Comparison of ENCODE assay signal across 8 mouse cellular contexts in the genomic region with DNA sequence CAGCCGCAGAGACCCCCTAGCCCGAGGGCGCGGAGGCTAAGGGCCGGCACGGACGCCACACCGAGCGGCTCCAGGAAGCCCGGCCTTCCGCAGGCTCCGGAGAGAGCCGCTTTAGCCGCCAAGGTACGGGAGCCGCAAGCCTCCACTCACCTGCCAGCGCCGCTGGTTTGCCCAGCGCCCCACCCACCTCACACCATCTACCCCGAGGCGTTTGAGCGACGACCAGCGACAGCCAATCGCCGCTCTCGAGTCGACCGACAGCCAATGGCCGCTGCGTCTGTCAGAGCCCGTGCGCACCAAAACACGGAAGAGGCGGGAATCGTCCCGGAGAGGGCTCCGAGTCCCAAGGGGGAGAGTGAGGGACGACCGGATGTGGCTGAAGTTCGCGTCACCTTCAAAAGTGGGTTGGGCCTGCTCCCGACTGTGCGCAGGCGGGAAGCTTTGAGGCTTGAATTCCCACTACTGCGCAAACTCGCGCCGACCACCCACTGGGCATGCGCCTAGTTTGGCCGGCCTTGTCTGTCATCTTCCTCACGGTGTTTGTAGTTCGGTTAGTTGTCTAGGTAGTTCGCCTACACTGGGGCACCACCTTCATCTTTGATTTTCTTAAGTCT. TPM values are rescaled to one million over a fixed set of nuclear protein-coding genes. Genes with fewer than 3 reads are reported as not detected.
DNase-seq lines count a peak whose midpoint lies in the region; ATAC-seq and TF ChIP-seq lines count a peak whose summit lies in the region.

A gene (minus strand): TSS at position 206 of the 614 bp plus-strand sequence.

- H3K4me2 ChIP-seq in hindbrain, postnatal 0 days (ENCODE audit: low read depth, low read length), result peak within 1 kb of the TSS; percentile 72

- 1% methylated on average over 54 of the region's 54 CpGs for WGBS in hindbrain, postnatal 0 days

- no peaks in the 10 kb centered on the region for H3K27me3 ChIP-seq in hindbrain, postnatal 0 days (ENCODE audit: insufficient read depth, low read length)

- peaks cover 18% of the 10 kb centered on the region for H3K36me3 ChIP-seq in hindbrain, postnatal 0 days (ENCODE audit: insufficient read depth, low read length)

- DNase-seq in ZHBTc4 (ENCODE audit: low read depth, low spot score), result peak; percentile 100
- DNase-seq in gastrocnemius, adult 2 months, result peak; percentile 99
- peak; percentile 100 for DNase-seq in hindbrain, postnatal 0 days (ENCODE audit: low spot score)
- DNase-seq in left cerebral cortex, adult 2 months (ENCODE audit: extremely low spot score in 1 of 2, low spot score in 2 of 2), result peak; percentile 97 to 98
- peak; percentile 99 for DNase-seq in right cerebral cortex, adult 2 months (ENCODE audit: low spot score in 2 of 2)
- peak; percentile 98 for DNase-seq in urinary bladder, postnatal 14 days (ENCODE audit: low spot score)

- H3K4me1 ChIP-seq in hindbrain, postnatal 0 days (ENCODE audit: insufficient read depth, low read length), result 0 out of 2 replicates have a peak, but pooled peaks cover 5% of the 10 kb centered on the region

- peak within 1 kb of the TSS; percentile 88 for H3K9ac ChIP-seq in hindbrain, postnatal 0 days (replicated peaks; ENCODE audit: low read length)

- intact Hi-C loops in gastrocnemius, adult 2 months (cut with DNase I), result no loop called here
- intact Hi-C loops in left cerebral cortex, adult 2 months (cut with DNase I), result no loop called here

- ATAC-seq in common myeloid progenitor, adult 5-6 weeks (replicated peaks; ENCODE audit: low read depth, poor library complexity, severe bottlenecking), result peak; percentile 100
- ATAC-seq in hindbrain, postnatal 0 days, result peak; percentile 99
- peak; percentile 99 for ATAC-seq in megakaryocyte, adult 5-6 weeks (ENCODE audit: poor library complexity, severe bottlenecking)

- H3K9me3 ChIP-seq in hindbrain, postnatal 0 days (ENCODE audit: low read length), result no peaks in the 10 kb centered on the region

- no peak for TF ChIP-seq CTCF in gastrocnemius, adult 2 months (IDR thresholded peaks at IDR 0.05)
- TF ChIP-seq CTCF in hindbrain, postnatal 0 days (IDR thresholded peaks at IDR 0.05; ENCODE audit: low read depth), result no peak
- TF ChIP-seq CTCF in left cerebral cortex, adult 2 months (IDR thresholded peaks at IDR 0.05), result no peak

- H3K4me3 ChIP-seq in gastrocnemius, adult 2 months, result peak within 1 kb of the TSS; percentile 99
- peak within 1 kb of the TSS; percentile 64 for H3K4me3 ChIP-seq in hindbrain, postnatal 0 days (ENCODE audit: low read length)
- H3K4me3 ChIP-seq in left cerebral cortex, adult 2 months, result peak within 1 kb of the TSS; percentile 99

- H3K27ac ChIP-seq in gastrocnemius, adult 2 months, result peak within 1 kb of the TSS; percentile 96
- H3K27ac ChIP-seq in hindbrain, postnatal 0 days, result peak within 1 kb of the TSS; percentile 73
- H3K27ac ChIP-seq in left cerebral cortex, adult 2 months, result peak within 1 kb of the TSS; percentile 92

RNA-seq across cellular contexts. Expression of the gene that starts here (rescaled TPM):
- total RNA-seq in common myeloid progenitor, adult 5-6 weeks (2017), result 10.6 and 12.1 TPM in 2 replicates
- 1 to 10 TPM; 6.3 to 6.8 TPM for total RNA-seq in gastrocnemius, adult 2 months (2021)
- 28.4 and 38.6 TPM in 2 replicates for total RNA-seq in hindbrain, postnatal 0 days (2014; rRNA removed)
- polyA plus RNA-seq in hindbrain, postnatal 0 days (2015; fragmentation: Nextera tagmentation; extraction: Ambion mirVana), result 14.8 and 15.2 TPM in 2 replicates
- total RNA-seq in left cerebral cortex, adult 2 months (2021), result 10 to 100 TPM; 28.9 to 29.3 TPM
- 12.3 and 18.4 TPM in 2 replicates for total RNA-seq in megakaryocyte, adult 5-6 weeks (2015)
- 13.1 and 15.3 TPM in 2 replicates for total RNA-seq in megakaryocyte, adult 5-6 weeks (2017)

Comparison
In these comparisons a context has a peak if more than half of its experiments do, and no peak if none do; other contexts are left out.
1. Peak in every context shown above with its lines: DNase-seq, ATAC-seq, H3K4me3 ChIP-seq and H3K27ac ChIP-seq.